Mouse (Mus musculus) forebrain, embryonic 15.5 days (tissue): ENCODE measurements at regions not wholly inside any gene's neighbourhood (a gene's known extent, or its start where the extent isn't known, plus 50 kb on each side); places are given as distances from the start of the nearest gene placed in this dataset.

Experiments
- ATAC-seq: fragments of 200-750 bp; cut with Nextera tagmentation; replicated peaks from 2 replicates; pipeline ENCODE4 v1.8.0; 2017; ENCODE audit warnings: mild to moderate bottlenecking, moderate TSS enrichment, moderate library complexity
- H3K27ac ChIP-seq: fragments of 300-500 bp; sonication (generic); replicated peaks from 2 replicates; pipeline ENCODE4 v1.5.1; 2015; ENCODE audit warnings: mild to moderate bottlenecking, inconsistent platforms
- H3K27me3 ChIP-seq: fragments of 300-500 bp; sonication (generic); 2 replicates; pipeline ENCODE4 v1.6.1; 2015; ENCODE audit warnings: inconsistent platforms
- H3K36me3 ChIP-seq: fragments of 300-500 bp; sonication (generic); 2 replicates; pipeline ENCODE4 v1.6.1; 2015; ENCODE audit warnings: mild to moderate bottlenecking, inconsistent platforms
- H3K4me1 ChIP-seq: fragments of 300-500 bp; sonication (generic); 2 replicates; pipeline ENCODE4 v1.6.1; 2015; ENCODE audit warnings: inconsistent platforms
- H3K4me2 ChIP-seq: fragments of 300-500 bp; sonication (generic); replicated peaks from 2 replicates; pipeline ENCODE4 v1.6.1; 2015; ENCODE audit warnings: mild to moderate bottlenecking, inconsistent platforms
- H3K4me3 ChIP-seq: fragments of 300-500 bp; sonication (generic); 2 replicates; pipeline ENCODE4 v1.5.1; 2015; ENCODE audit warnings: mild to moderate bottlenecking, inconsistent platforms
- H3K9ac ChIP-seq: fragments of 300-500 bp; sonication (generic); replicated peaks from 2 replicates; pipeline ENCODE4 v1.6.1; 2015; ENCODE audit warnings: mild to moderate bottlenecking, inconsistent platforms
- H3K9me3 ChIP-seq: fragments of 300-500 bp; sonication (generic); 2 replicates; pipeline ENCODE4 v1.6.1; 2016; ENCODE audit warnings: inconsistent platforms
- WGBS: fragments of 180-500 bp; shearing (Covaris S2); methylation state at CpG from one replicate; pipeline ENCODE4 v1.1.7; 2015; ENCODE audit warnings: mixed read lengths; 5-methylcytosine and 5-hydroxymethylcytosine counted together

DNA sequence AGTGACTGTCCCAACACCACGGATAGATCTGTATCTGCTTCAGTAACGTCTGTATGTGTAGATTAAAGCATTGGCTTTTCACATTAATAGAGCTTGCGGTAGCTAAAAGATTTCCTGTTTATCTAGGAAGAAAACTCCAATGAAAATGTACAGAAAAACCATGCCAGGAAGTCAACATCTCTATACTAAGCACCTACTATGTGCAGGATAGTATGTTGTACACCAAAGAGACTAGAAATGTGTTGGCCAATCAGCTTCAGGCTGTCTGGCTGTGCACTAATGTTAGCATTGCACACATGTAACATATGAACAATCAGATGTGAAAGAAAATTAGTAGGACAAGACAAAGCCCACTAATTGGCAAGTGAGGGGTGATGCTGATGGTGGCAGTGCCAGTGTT lies 82.6 kb upstream of the Palmd start:
- Histone ChIP-seq H3K27me3 (no peaks in the 10 kb centered on the region), H3K9me3 (no peaks in the 10 kb centered on the region), H3K4me3 (no peak overlapping the region), H3K4me1 (no peaks in the 10 kb centered on the region), H3K36me3 (no peaks in the 10 kb centered on the region), H3K27ac (no peak overlapping the region), H3K9ac (no peak overlapping the region), H3K4me2 (no peak overlapping the region)
- WGBS: 91% methylated on average over 3 of the region's 3 CpGs
- no peak for ATAC-seq

- Histone ChIP-seq H3K4me2 (no peak overlapping the region), H3K27me3 (no peaks in the 10 kb centered on the region), H3K4me3 (no peak overlapping the region), H3K27ac (no peak overlapping the region), H3K9me3 (no peaks in the 10 kb centered on the region), H3K9ac (no peak overlapping the region), H3K4me1 (no peaks in the 10 kb centered on the region), H3K36me3 (no peaks in the 10 kb centered on the region)
- ATAC-seq: no peak
- 75% methylated on average over 3 of the region's 3 CpGs for WGBS
Observed at GRCm38 (mm10) chr3:117050909-117051308, 82.1 kb upstream of the Palmd start.

DNA sequence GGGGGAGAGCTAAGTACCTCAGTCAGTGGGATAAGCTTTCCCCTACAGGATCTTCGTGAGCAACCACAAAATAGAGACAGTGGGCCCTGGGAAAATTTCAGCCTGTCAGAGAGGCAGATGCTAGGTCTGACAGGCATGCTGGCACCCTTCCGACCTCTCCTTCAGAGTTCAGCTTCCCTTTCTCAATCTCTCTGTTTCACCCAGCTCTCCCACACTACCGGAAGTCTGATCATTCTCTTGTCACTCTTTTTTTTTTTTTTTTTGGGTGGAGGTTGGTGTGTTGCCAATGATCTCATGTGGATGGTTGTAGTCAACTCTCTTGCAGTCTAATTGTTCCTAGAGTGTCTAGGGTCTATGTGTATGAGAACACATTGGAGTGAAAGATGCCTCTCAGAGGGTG lies 80.6 kb upstream of the Palmd start:
- H3K4me2 ChIP-seq: no peak overlapping the region
- H3K4me3 ChIP-seq: no peak overlapping the region
- no peaks in the 10 kb centered on the region for H3K36me3 ChIP-seq
- H3K9me3 ChIP-seq: no peaks in the 10 kb centered on the region
- no peaks in the 10 kb centered on the region for H3K27me3 ChIP-seq
- H3K4me1 ChIP-seq: no peaks in the 10 kb centered on the region
- no peak overlapping the region for H3K27ac ChIP-seq
- no peak for ATAC-seq
- 66% methylated on average over 3 of the region's 3 CpGs for WGBS
- no peak overlapping the region for H3K9ac ChIP-seq

- Histone ChIP-seq H3K27ac (no peak overlapping the region), H3K4me2 (no peak overlapping the region), H3K9ac (no peak overlapping the region), H3K27me3 (no peaks in the 10 kb centered on the region), H3K36me3 (no peaks in the 10 kb centered on the region), H3K4me3 (no peak overlapping the region), H3K4me1 (no peaks in the 10 kb centered on the region), H3K9me3 (no peaks in the 10 kb centered on the region)
- ATAC-seq: no peak
- 76% methylated on average over 4 of the region's 4 CpGs for WGBS
Observed at GRCm38 (mm10) chr3:117044809-117045208, 76.0 kb upstream of the Palmd start.

DNA sequence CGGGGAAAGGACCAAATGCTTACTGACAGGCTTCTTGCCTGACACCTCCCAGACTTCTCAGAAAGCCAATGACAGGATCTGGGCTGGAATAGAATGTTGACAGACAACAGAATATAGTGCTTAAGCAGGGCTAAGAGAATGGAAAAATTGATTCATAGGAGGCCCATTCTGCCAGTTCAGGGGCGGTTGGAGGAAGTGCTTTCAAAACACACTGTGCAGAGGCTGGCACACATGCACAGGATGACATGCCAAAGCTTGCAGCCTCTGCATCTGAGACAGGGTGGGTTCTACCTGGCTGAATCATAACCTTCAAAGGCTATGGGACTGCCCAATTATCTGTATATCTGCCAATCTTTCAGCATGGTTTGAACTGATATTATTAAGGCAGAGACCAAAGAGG lies 75.5 kb upstream of the Palmd start:
- H3K4me1 ChIP-seq: no peaks in the 10 kb centered on the region
- no peaks in the 10 kb centered on the region for H3K9me3 ChIP-seq
- no peaks in the 10 kb centered on the region for H3K36me3 ChIP-seq
- no peak overlapping the region for H3K9ac ChIP-seq
- no peak overlapping the region for H3K4me2 ChIP-seq
- no peak overlapping the region for H3K4me3 ChIP-seq
- H3K27me3 ChIP-seq: no peaks in the 10 kb centered on the region
- 61% methylated on average over 2 of the region's 2 CpGs for WGBS
- H3K27ac ChIP-seq: no peak overlapping the region
- ATAC-seq: no peak; the same call in 1 of the 2 replicates

DNA sequence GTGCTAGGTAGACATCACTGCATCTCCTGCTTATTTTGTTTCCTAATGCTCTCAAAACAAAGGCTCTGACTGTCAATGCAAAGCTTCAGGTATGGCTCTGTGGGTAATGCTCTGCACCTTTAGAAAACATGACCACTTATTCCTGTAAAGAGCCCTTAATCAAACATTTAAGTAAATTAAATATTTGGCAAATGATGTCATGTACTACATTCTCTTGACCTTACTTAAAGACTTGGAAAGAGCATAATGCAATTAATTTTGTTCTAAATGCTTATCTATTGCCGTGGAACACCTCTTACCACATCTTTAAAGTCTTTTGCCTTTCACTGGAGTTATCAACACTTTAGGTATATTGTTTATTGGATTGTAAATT lies 70.1 kb upstream of the Palmd start:
- no peaks in the 10 kb centered on the region for H3K4me1 ChIP-seq
- H3K4me3 ChIP-seq: no peak overlapping the region
- H3K9me3 ChIP-seq: no peaks in the 10 kb centered on the region
- 86% methylated on average over 1 of the region's 1 CpGs for WGBS
- no peaks in the 10 kb centered on the region for H3K27me3 ChIP-seq
- no peak overlapping the region for H3K9ac ChIP-seq
- no peaks in the 10 kb centered on the region for H3K36me3 ChIP-seq
- no peak for ATAC-seq
- H3K27ac ChIP-seq: no peak overlapping the region
- H3K4me2 ChIP-seq: no peak overlapping the region

DNA sequence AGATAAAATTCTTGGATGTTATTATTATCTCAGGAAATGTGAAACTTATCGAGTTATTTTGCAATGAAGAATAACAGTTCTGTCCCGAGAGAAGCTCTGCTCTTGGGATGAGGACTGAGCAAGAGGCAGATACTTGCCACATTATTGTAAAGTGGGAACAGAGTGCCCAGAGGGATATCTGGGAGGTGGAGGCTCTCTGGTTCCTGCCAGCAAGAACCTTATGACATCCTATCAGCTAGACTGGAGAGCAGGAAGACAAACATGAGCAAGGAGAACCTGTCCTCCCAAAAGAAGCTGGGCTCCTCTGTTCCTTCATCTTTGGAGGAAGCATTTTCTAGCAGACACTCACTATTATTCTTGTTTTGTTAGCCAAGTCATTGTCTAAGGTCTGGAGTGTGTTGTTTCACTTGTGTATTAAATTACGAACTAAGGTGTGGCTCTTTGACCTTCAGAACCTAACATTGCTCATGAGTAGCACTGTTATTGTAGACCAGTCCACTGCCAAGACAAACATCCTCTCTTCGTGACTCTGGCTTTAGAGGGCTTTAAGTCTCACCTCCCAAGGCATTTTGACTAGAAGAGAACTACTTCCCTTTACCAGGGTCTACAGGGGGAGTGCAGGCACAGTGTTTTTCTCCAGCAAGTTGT lies 69.6 kb upstream of the Palmd start:
- Histone ChIP-seq H3K27me3 (no peaks in the 10 kb centered on the region), H3K9me3 (no peaks in the 10 kb centered on the region), H3K36me3 (no peaks in the 10 kb centered on the region), H3K4me2 (no peak overlapping the region), H3K4me3 (no peak overlapping the region), H3K27ac (no peak overlapping the region), H3K4me1 (no peaks in the 10 kb centered on the region), H3K9ac (no peak overlapping the region)
- ATAC-seq: no peak
- 84% methylated on average over 4 of the region's 4 CpGs for WGBS
